Mouse (Mus musculus) cerebellum, postnatal 14 days (tissue): Measurements from ENCODE around the gene Sult6b2.

Experiments
- DNase-seq, 2 experiments: peaks; one replicate each; pipeline ENCODE4 v3.0.0; 2021; ENCODE audit warnings: mixed read lengths in 2 of 2

The Sult6b2 gene

DNA sequence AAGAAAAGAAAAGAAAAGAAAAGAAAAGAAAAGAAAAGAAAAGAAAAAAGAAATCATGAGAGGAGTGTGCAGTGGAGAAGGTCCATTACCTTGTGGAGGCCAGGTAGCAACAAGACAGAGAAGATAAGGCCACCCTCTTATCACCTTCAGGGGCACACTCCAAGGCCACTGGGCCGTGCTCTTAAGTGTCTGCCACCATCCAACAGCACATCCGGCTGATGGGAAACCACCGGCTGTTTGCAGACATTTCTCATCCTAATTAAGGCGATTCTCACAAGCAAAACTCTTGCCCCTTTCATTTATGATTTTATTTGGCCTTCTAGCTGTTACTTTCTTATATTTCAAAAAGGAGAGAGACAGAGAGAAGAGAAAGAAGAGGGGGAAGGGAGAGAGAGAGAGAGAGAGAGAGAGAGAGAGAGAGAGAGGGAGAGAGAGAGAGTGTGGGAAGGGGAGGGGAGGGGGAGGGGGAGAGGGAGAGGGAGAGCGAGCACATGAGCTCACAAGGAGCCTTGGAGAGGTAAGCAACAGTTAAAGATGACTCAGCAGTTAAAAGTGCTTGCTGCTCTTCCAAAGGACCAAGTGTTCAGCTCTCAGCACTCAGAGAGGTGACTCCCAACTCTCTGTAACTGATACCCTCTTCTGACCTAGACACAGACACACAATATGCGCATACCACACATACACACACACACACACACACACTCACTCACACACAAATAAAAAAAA, 5.2 kb upstream of the Sult6b2 start:
- no peak for DNase-seq

GRCm38 (mm10) chr6:142806326-142806725, 2.0 kb upstream of the Sult6b2 start:
- no peak for DNase-seq

DNA sequence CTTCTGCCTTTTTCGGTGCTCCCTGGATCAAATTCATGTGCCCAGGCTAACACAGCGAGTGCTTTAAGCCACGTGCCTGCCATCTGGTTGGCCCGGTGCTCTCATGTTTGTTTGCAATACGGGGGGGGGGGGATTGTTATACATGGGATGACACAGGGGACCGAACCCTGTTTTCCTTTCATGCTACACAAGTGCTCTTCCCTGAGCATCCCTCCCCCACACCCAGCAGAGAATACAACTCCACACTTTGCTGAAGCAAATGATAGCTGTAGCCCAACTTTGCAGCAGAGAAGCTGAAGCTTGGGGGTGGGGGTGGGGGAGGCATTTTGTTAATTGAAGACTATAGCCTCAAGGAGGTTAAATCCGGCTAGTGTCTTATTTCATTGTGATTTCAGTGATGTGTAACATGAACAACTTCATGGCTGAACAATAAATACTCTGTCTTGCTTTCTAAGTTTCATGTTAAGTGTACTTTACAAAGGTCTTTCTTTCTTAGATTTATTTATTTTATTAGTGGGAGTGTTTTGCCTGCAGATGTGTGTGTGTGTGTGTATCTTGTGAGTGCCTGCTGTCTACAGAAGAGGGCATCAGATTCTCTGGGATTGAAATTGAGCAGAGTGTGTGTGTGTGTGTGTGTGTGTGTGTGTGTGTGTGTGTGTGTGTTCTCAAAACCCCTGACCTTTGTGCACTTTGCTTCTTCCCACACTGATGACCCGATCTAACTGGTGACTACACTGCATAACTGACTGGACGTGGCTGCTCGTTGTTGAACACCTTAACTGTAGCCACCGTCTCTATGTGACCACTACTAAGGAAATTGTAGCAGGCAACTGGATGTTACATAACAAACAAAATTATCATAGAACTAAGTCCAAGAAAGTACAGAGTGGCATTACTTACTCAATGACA, 1.4 kb downstream of the Sult6b2 start:
- no peak for DNase-seq

GRCm38 (mm10) chr6:142801687-142802086, 2.6 kb downstream of the Sult6b2 start:
- no peak for DNase-seq

DNA sequence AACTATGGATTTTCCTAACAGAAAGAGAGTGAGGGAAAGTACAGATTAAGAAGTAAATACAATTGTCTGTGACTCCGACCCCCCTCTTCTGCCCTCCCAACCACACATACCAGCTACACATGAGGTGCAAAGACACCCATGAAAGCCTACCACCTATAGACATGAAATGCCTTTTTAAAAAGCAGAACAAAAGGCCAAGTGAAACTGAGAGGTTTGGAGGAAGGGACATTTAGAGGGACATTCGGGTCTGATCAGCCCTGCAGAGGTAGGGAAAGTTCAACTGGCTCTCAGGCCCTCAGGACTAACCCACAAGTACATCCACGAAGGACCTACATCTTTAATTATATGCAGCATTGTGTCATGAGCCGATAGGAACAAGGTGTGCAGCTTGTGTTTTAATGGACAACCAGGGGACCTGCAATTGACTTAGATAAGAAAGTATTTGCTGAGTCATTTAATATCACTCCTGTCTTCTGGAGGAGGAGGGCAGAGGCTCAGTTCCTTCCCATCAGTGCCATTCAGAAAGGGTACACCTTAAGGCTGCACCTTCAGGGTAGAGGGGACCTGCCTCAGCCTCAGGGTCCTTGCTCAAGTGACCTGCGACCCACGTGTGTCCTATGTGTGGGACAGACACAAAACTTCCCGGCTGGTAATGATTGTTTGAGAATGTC, 4.5 kb downstream of the Sult6b2 start:
- no peak for DNase-seq

DNA sequence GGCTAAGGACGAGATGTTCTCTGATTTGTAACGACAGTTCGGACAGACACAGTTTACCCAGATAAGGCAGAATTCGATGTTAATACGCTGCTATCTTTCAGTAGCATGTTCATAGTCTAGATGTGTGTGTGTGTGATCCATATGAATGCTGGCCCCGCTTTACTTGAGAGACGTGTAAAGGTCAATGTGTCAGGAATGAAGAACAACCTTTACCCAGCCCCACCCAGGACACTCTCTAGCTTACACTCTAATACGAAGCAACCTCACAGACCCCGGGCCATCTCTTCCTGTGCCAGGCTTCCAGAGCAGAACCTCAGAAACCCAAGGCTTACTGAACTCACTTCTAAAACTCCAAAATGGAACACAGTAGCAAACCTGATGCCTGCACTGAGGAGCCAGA, 5.5 kb downstream of the Sult6b2 start:
- no peak for DNase-seq

GRCm38 (mm10) chr6:142797996-142798395, 6.3 kb downstream of the Sult6b2 start:
- DNase-seq = no peak

DNA sequence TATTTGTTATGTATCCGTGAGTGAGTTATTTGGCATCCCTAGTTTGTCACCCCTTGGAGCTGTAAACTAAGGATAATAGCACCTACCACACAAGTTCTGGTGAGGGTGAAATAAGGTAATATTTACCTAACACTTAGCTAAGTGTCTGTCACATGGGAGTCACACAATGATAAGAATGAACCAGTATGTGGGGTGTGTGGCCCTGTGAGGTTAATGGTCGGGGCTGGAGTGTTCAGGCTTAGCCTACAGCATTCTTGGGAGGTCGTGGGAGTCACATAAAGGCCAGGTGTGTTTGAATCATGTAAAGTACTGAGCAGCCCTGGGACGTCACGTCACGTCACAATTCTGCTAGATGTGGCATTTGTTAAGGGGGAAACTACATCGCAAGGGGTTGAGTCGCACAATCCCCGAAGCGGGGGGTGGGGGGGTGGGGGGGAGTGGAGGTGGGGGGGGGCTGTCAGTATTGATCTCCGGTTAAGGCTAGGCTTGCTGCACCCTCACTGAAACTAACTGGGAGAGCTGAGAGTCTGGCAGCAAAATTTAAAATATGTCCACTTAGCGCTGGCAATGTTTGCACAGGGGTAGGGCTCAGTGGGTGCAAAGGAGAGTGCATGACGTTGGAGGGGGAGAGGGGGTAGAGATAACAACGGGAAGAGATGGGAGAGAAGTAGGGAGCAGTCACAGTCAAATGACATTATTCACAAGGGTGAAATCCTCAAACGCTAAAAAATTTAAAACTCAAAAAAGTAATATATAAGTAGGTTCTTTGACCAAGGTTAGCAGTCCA, 8.5 kb downstream of the Sult6b2 start:
- no peak for DNase-seq

DNA sequence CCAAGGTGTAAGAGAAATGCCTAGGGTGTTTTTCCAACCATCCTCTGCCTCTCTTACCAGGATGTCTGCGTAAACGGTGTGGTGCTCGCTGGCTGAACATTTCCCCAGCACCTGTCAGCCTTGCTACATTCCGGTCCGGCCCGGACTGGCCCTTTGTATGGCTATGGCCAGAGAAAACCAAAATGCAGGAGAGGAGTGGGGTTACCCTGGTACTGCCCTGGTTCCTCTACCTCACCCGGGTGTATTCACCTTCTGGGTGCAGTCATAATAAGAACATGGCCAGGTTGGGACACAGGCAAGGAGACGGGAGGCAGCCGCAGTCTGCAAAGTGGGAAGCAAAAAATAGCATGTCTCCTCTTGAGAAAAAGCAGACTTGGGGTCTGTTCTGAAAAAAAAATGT, 9.2 kb downstream of the Sult6b2 start:
- no peak for DNase-seq

- DNase-seq = peak; percentile 29 to 48
These were observed 10.8 kb downstream of the Sult6b2 start for GRCm38 (mm10) chr6:142793468-142793867.

- DNase-seq = peak; percentile 63 to 68
These were observed 11.9 kb downstream of the Sult6b2 start for GRCm38 (mm10) chr6:142792241-142792968.

DNA sequence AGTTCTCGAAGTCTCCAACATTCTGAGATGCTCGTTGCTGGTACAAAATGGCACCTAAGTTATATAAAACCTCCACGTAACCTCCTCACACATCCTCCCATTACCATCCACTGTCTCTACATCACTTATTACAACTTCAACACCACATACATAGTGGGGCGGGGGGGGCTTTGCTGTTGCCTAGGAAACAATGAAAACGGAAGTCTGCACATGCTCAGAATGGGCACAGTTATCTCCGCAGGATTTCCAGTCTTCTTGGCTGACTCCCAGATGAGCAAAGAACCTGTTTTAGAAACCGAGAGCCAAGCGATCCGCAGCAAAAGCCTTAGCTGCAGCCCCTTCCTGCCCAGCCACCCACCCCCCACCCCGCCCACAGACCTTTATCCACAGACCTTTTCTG, 14.6 kb downstream of the Sult6b2 start:
- DNase-seq = no peak

GRCm38 (mm10) chr6:142788042-142788987, 16.0 kb downstream of the Sult6b2 start:
- peak; percentile 55 to 80 for DNase-seq

GRCm38 (mm10) chr6:142786106-142786505, 18.2 kb downstream of the Sult6b2 start:
- no peak for DNase-seq

- peak; percentile 69 to 78 for DNase-seq
These were observed 19.0 kb downstream of the Sult6b2 start for GRCm38 (mm10) chr6:142785343-142785742.

GRCm38 (mm10) chr6:142781286-142781685, 23.0 kb downstream of the Sult6b2 start:
- DNase-seq = no peak

DNA sequence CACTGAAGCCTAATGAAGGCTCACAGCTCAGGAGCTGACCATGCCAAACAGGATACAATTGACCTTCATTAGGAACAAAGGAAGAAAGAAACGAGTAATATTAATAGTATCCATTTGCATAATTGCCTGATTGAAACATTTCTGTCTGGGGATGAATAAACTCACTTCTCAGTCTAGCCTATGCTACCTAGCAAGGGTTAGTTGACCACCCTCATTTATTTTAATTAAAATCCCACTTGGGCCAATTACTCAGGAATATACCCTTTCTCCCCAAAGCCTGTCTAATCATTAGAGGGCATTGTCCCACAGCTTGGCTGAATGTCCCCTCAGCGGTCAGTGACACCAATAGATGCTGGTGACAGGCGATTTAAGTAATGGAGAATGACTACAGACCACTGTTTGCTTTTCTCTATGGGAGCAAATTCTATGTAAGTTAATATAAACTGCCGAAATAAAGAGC, 23.7 kb downstream of the Sult6b2 start:
- no peak for DNase-seq

DNA sequence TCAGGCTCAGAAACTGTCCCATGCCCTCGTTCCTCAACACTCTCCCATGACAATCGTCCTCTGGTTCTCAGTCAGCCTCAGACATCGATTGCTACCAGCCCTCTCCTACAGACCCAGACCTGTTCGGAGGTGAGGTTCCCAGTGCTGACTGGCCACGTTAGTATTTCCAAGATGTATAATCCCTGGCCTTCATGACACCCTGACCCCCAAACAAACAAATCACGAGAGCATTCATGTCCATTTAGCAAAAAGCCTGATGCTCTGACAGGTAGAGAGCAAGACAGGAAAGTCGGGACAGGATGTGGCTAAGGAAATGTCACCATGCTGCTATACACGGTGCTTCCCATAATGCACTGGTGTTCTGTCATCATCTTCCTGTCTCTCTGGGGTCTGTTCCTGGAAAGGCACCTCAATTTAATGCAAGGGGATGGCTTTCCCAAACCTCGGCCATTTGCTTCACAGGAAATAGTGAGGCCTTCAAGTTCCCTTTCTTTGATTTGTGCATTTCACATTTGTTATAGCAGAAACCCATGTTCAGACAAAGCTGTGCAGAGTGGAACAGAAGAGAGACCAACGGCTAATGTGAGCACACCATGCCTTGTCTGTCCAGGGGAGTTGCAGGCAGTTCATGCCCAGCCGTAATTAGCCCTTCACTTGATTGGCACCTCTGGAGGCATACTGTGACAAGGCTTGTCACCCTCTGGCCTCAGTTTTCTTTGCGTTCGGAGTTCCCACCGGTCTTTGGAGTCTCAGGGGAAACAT, 24.3 kb downstream of the Sult6b2 start:
- no peak for DNase-seq

DNA sequence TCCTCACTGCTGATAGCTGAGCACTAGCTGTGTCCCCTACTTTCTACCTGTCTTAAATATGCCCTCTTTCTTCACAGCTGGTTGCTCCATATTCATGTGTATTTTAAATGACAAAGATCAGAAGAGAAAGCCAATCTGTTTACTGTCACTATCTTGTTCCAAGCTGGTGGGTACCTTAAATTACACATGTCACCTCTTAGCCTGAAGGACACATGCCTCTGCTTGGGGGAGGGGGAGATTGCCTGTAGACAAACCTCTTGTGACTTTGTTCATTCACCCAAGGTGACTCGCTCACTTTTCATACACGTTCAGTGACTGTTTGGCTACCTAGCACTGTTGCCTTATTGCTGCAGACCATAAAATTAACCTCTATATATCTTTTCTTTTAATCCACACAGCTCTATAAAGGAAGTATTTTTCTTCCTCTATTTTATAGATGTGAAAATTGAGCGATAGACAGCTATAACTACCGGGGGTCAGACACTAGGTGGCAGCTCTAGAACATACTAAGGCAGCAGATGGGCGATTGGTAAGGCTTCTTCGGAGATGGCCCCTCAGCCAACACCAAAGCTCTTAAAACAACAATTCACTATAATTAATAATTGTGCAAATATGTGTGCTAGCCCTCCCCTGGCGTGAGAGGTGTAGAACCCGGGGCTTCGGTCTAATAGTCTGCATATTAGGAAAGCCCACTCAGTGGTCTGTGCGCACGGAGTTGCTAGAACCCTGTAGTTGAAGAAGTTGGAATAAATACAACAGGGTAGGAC, 25.1 kb downstream of the Sult6b2 start:
- DNase-seq = peak; percentile 78 to 79
